8 mouse cellular contexts compared by ENCODE assay signal in genomic region chr3:63295237-63295636, GRCm38 (mm10). TPM values are rescaled to one million over a fixed set of nuclear protein-coding genes. Genes with fewer than 3 reads are reported as not detected.
DNase-seq lines count a peak whose midpoint lies in the region; ATAC-seq and TF ChIP-seq lines count a peak whose summit lies in the region.

No protein-coding gene starts in this region.

- peak overlapping the region; percentile 71; the same call in 1 of the 2 replicates for H3K27ac ChIP-seq in layer of hippocampus, adult 2 months
- peak overlapping the region; percentile 35; the same call in 1 of the 2 replicates for H3K27ac ChIP-seq in heart, embryonic 12.5 days (ENCODE audit: poor library complexity, severe bottlenecking)
- peak overlapping the region; percentile 84 for H3K27ac ChIP-seq in kidney, embryonic 14.5 days (ENCODE audit: low read depth, low read length)
- H3K27ac ChIP-seq in lung, embryonic 16.5 days (ENCODE audit: low read length), result no peak overlapping the region

- peak; percentile 56 for TF ChIP-seq CTCF in layer of hippocampus, adult 2 months (conservative IDR thresholded peaks at IDR 0.05)

- no peaks in the 10 kb centered on the region for H3K36me3 ChIP-seq in heart, embryonic 12.5 days
- no peaks in the 10 kb centered on the region for H3K36me3 ChIP-seq in kidney, embryonic 14.5 days (ENCODE audit: control insufficient read depth, insufficient read depth, low read length)
- H3K36me3 ChIP-seq in lung, embryonic 16.5 days (ENCODE audit: control insufficient read depth, insufficient read depth, low read length), result no peaks in the 10 kb centered on the region

- H3K27me3 ChIP-seq in heart, embryonic 12.5 days (replicated peaks), result no peaks in the 10 kb centered on the region
- no peaks in the 10 kb centered on the region for H3K27me3 ChIP-seq in kidney, embryonic 14.5 days (ENCODE audit: control insufficient read depth, insufficient read depth, low read length)
- H3K27me3 ChIP-seq in lung, embryonic 16.5 days (ENCODE audit: control insufficient read depth, insufficient read depth, low read depth, low read length), result no peaks in the 10 kb centered on the region; the same call in 1 of the 2 replicates

- peak; percentile 82 for ATAC-seq in heart, embryonic 12.5 days (ENCODE audit: insufficient number of reproducible peaks, low FRiP score)
- ATAC-seq in kidney, embryonic 14.5 days (ENCODE audit: low FRiP score, low TSS enrichment), result peak; percentile 93
- peak; percentile 83 for ATAC-seq in lung, embryonic 16.5 days (ENCODE audit: low read depth)

- H3K9ac ChIP-seq in heart, embryonic 12.5 days, result peak overlapping the region; percentile 69
- peak overlapping the region; percentile 80 for H3K9ac ChIP-seq in kidney, embryonic 14.5 days (ENCODE audit: low read depth, low read length)
- peak overlapping the region; percentile 58 for H3K9ac ChIP-seq in lung, embryonic 16.5 days (ENCODE audit: low read length)

- peak overlapping the region; percentile 72 for H3K4me3 ChIP-seq in layer of hippocampus, adult 2 months
- peak overlapping the region; percentile 65 for H3K4me3 ChIP-seq in heart, embryonic 12.5 days
- peak overlapping the region; percentile 72 for H3K4me3 ChIP-seq in kidney, embryonic 14.5 days (ENCODE audit: low read length)
- H3K4me3 ChIP-seq in lung, embryonic 16.5 days (ENCODE audit: low read length), result peak overlapping the region; percentile 54

- H3K4me1 ChIP-seq in heart, embryonic 12.5 days (replicated peaks), result 0 out of 2 replicates have a peak, but pooled peaks cover 7% of the 10 kb centered on the region
- H3K4me1 ChIP-seq in kidney, embryonic 14.5 days (ENCODE audit: control insufficient read depth, insufficient read depth, low read length), result no peaks in the 10 kb centered on the region
- H3K4me1 ChIP-seq in lung, embryonic 16.5 days (replicated peaks; ENCODE audit: control insufficient read depth, insufficient read depth, low read length), result 0 out of 2 replicates have a peak, but pooled peaks cover 6% of the 10 kb centered on the region

- H3K9me3 ChIP-seq in heart, embryonic 12.5 days (replicated peaks), result no peaks in the 10 kb centered on the region
- H3K9me3 ChIP-seq in kidney, embryonic 14.5 days (ENCODE audit: control insufficient read depth, low read length), result no peaks in the 10 kb centered on the region
- H3K9me3 ChIP-seq in lung, embryonic 16.5 days (ENCODE audit: control insufficient read depth, low read length), result no peaks in the 10 kb centered on the region

- 0% methylated on average over 21 of the region's 21 CpGs for WGBS in heart, embryonic 12.5 days
- under 1% methylated on average over 21 of the region's 21 CpGs for WGBS in kidney, embryonic 14.5 days
- 0% methylated on average over 21 of the region's 21 CpGs for WGBS in lung, embryonic 16.5 days

- peak in 1 of 2 experiments; percentile 12 for DNase-seq in layer of hippocampus, adult 2 months (ENCODE audit: low spot score in 2 of 2)
- DNase-seq in layer of hippocampus, adult 11-12 months (ENCODE audit: low spot score), result no peak
- peak; percentile 73 for DNase-seq in embryo, embryonic 10.5 days (ENCODE audit: low spot score)
- DNase-seq in right cerebral cortex, postnatal 10 days (ENCODE audit: low spot score in 2 of 2), result peak; percentile 28 to 31
- DNase-seq in layer of hippocampus, adult 8-10 months (ENCODE audit: low spot score in 2 of 2), result no peak

- peak overlapping the region; percentile 95 for H3K4me2 ChIP-seq in heart, embryonic 12.5 days
- H3K4me2 ChIP-seq in kidney, embryonic 14.5 days (replicated peaks; ENCODE audit: low read depth, low read length), result peak overlapping the region; percentile 92
- peak overlapping the region; percentile 94 for H3K4me2 ChIP-seq in lung, embryonic 16.5 days (ENCODE audit: low read depth, low read length)

RNA-seq across cellular contexts. Expression of gene Mme, which starts 53.9 kb away (rescaled TPM):
- 1 to 10 TPM; 7.0 to 7.4 TPM for total RNA-seq in layer of hippocampus, adult 2 months (2021)
- polyA plus RNA-seq in heart, embryonic 12.5 days (2016; fragmentation: Nextera tagmentation; extraction: Ambion mirVana), result 11.4 and 11.5 TPM in 2 replicates
- 18.2 and 35.7 TPM in 2 replicates for polyA plus RNA-seq in kidney, embryonic 14.5 days (2014; fragmentation: Nextera tagmentation; extraction: Ambion mirVana)
- polyA plus RNA-seq in lung, embryonic 16.5 days (2015; fragmentation: Nextera tagmentation; extraction: Ambion mirVana), result 7.3 and 8.1 TPM in 2 replicates
- 1 to 10 TPM; 1.8 to 7.8 (median 4.1) TPM for total RNA-seq in layer of hippocampus, adult 8-10 months (2022)

Comparison
In these comparisons a context has a peak if more than half of its experiments do, and no peak if none do; other contexts are left out.
1. DNase-seq: peak in embryo, embryonic 10.5 days (single experiment) and right cerebral cortex, postnatal 10 days (2 of 2); none in layer of hippocampus, adult 11-12 months (single experiment) and layer of hippocampus, adult 8-10 months (0 of 2).
2. Peak in every context shown above with its lines, with median percentiles within 50 percentile points of each other: H3K4me3 ChIP-seq, ATAC-seq, H3K4me2 ChIP-seq and H3K9ac ChIP-seq.